Mouse (Mus musculus) intestine, embryonic 14.5 days (tissue): ENCODE measurements at regions not wholly inside any gene's neighbourhood (a gene's known extent, or its start where the extent isn't known, plus 50 kb on each side); places are given as distances from the start of the nearest gene placed in this dataset.

Experiments
- ATAC-seq: fragments of 200-750 bp; cut with Nextera tagmentation; replicated peaks from 2 replicates; pipeline ENCODE4 v1.8.0; 2017; ENCODE audit warnings: low read depth, moderate number of reproducible peaks, moderate TSS enrichment, moderate library complexity; ENCODE audit not compliant: low FRiP score, low TSS enrichment
- DNase-seq: peaks from one replicate; pipeline ENCODE4 v3.0.0-alpha.2; 2018; ENCODE audit warnings: low spot score
- H3K27ac ChIP-seq: fragments of 300-500 bp; sonication (generic); 2 replicates; pipeline ENCODE4 v1.5.1; 2014; ENCODE audit warnings: low read depth, mild to moderate bottlenecking, control low read depth
- H3K27me3 ChIP-seq: fragments of 300-500 bp; sonication (generic); replicated peaks from 2 replicates; pipeline ENCODE4 v1.6.1; 2014; ENCODE audit warnings: low read length, control low read depth; ENCODE audit not compliant: control insufficient read depth, insufficient read depth
- H3K36me3 ChIP-seq: fragments of 300-500 bp; sonication (generic); 2 replicates; pipeline ENCODE4 v1.6.1; 2014; ENCODE audit warnings: low read length, control low read depth; ENCODE audit not compliant: control insufficient read depth, insufficient read depth
- H3K4me1 ChIP-seq: fragments of 300-500 bp; sonication (generic); replicated peaks from 2 replicates; pipeline ENCODE4 v1.6.1; 2014; ENCODE audit warnings: low read length, control low read depth, mixed read lengths; ENCODE audit not compliant: control insufficient read depth, insufficient read depth
- H3K4me2 ChIP-seq: fragments of 300-500 bp; sonication (generic); 2 replicates; pipeline ENCODE4 v1.6.1; 2014; ENCODE audit warnings: low read length
- H3K4me3 ChIP-seq: fragments of 300-500 bp; sonication (generic); 2 replicates; pipeline ENCODE4 v1.5.1; 2014; ENCODE audit warnings: low read depth, low read length, control low read depth, mixed read lengths
- H3K9ac ChIP-seq: fragments of 300-500 bp; sonication (generic); 2 replicates; pipeline ENCODE4 v1.6.1; 2014; ENCODE audit warnings: mild to moderate bottlenecking, low read length
- H3K9me3 ChIP-seq: fragments of 300-500 bp; sonication (generic); 2 replicates; pipeline ENCODE4 v1.6.1; 2016; ENCODE audit warnings: low read length, control low read depth; ENCODE audit not compliant: control insufficient read depth
- WGBS: fragments of 180-500 bp; shearing (Covaris S2); extraction: QIAGEN DNeasy Blood & Tissue Kit; methylation state at CpG from one replicate; pipeline ENCODE4 v1.1.7; 2014; 5-methylcytosine and 5-hydroxymethylcytosine counted together

DNA sequence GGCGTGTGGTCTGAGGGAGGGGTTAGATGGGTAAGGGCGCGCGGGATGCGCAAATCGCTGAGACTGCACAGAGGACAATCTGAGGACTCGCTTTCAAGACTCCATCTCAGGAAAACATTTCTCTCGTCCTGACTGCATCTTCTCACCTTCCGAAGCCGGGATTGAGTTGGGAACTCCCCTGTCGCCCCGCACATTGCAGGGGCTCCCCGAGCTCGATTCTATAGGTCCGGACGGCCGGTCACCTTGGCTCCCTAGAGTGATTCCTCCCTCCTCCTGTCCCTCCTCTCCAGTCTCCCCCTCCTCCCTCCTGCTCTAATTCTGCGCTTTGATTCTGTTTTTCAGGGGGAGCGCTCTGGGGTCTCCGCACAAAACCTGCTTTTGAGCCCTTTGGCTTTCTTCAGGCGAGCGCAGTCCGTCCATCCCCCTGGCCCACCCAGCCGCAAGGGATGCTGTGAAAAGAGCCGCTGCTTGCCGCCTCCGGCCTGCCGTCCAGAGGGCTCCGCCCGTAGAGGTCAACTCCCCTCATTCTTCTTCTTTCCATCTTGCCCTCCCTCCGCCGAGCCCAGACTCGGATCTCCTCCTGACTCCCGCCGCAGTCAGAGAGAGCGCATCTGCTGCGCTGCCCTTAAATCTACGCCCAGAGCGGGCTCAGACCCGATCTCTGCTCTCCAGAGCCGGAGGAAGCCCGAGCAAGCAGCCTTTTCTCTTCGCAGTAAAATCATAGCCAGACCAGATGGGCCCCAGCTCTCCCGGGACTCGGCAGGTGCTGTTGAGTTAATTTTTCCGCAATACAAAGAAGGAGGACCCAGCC lies 153.8 kb upstream of the Cypt12 start:
- H3K9me3 ChIP-seq: no peaks in the 10 kb centered on the region
- H3K27ac ChIP-seq: no peak overlapping the region
- peaks cover 85% of the 10 kb centered on the region for H3K27me3 ChIP-seq
- peak overlapping the region; percentile 44 for H3K4me2 ChIP-seq
- H3K4me3 ChIP-seq: peak overlapping the region; percentile 26
- H3K36me3 ChIP-seq: no peaks in the 10 kb centered on the region
- H3K4me1 ChIP-seq: no peaks in the 10 kb centered on the region
- ATAC-seq: no peak
- DNase-seq: peak; percentile 64
- no peak overlapping the region for H3K9ac ChIP-seq
- WGBS: under 1% methylated on average over 46 of the region's 46 CpGs

DNA sequence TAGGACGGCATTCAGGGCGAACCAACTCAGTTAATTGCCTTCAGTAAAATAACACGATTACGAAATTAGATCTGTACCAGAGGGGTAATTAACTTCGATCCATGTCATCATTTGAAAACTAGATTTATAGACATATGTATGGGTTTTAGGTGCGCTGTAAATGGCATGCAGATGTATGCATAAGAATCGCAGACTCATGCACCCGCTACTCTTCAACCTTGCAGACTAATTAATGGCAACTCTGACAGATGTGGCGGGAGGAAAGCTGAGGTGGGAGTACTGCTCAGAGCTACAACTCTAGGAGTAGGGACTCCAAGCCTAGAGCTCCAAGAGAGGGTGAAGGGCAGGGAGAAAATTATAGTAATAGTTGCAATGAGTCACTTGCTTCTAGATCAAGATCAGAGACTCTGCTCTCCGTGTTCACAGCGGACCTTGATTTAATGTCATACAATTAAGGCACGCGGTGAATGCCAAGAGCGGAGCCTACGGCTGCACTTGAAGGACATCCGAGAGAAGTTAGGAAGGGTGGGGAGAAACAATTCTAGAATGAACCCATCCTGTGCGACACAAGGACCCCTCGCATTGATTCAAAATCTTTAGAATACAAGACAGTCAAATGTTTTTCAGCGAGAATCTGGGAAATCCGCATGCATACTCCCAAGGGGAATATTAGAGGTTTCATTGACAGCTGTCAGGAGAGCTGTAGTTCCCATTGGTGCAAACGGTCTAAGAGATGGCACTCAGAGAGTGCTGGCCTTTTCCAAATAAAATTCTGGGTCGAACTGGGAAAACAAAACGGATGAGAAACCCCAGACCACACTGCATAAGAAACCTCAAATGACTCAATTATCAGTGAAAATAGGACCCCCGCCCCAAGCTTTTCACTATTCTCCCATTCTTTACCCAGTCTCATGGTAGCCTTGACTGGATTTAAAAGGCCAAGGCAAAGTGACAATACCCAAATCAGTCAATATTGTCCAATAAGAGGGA lies 152.6 kb upstream of the Cypt12 start:
- H3K4me1 ChIP-seq: no peaks in the 10 kb centered on the region
- H3K9ac ChIP-seq: no peak overlapping the region
- ATAC-seq: no peak
- no peaks in the 10 kb centered on the region for H3K36me3 ChIP-seq
- no peak for DNase-seq
- peaks cover 76% of the 10 kb centered on the region for H3K27me3 ChIP-seq
- H3K27ac ChIP-seq: no peak overlapping the region
- no peak overlapping the region for H3K4me2 ChIP-seq
- 0 out of 2 replicates have a peak overlapping the region, but pooled peaks have one; percentile 26 for H3K4me3 ChIP-seq
- WGBS: 10% methylated on average over 24 of the region's 24 CpGs
- no peaks in the 10 kb centered on the region for H3K9me3 ChIP-seq

GRCm38 (mm10) chr3:17796766-17797165 lies 151.4 kb upstream of the Cypt12 start:
- H3K9ac ChIP-seq: no peak overlapping the region
- no peak overlapping the region for H3K4me2 ChIP-seq
- peaks cover 65% of the 10 kb centered on the region for H3K27me3 ChIP-seq
- DNase-seq (no peak), ATAC-seq (no peak)
- no peaks in the 10 kb centered on the region for H3K9me3 ChIP-seq
- H3K4me1 ChIP-seq: no peaks in the 10 kb centered on the region
- no peaks in the 10 kb centered on the region for H3K36me3 ChIP-seq
- no peak overlapping the region for H3K27ac ChIP-seq
- WGBS: 22% methylated on average over 3 of the region's 3 CpGs
- H3K4me3 ChIP-seq: no peak overlapping the region

GRCm38 (mm10) chr3:17798399-17798798 lies 149.8 kb upstream of the Cypt12 start:
- H3K27ac ChIP-seq: no peak overlapping the region
- no peak overlapping the region for H3K4me2 ChIP-seq
- H3K4me3 ChIP-seq: no peak overlapping the region
- H3K9ac ChIP-seq: no peak overlapping the region
- no peaks in the 10 kb centered on the region for H3K4me1 ChIP-seq
- H3K9me3 ChIP-seq: no peaks in the 10 kb centered on the region
- H3K27me3 ChIP-seq: peaks cover 51% of the 10 kb centered on the region
- WGBS: 6% methylated on average over 12 of the region's 12 CpGs
- DNase-seq (peak; percentile 67), ATAC-seq (no peak)
- H3K36me3 ChIP-seq: no peaks in the 10 kb centered on the region

GRCm38 (mm10) chr3:17799120-17799519 lies 149.1 kb upstream of the Cypt12 start:
- no peak overlapping the region for H3K4me2 ChIP-seq
- no peak overlapping the region for H3K9ac ChIP-seq
- 45% methylated on average over 6 of the region's 6 CpGs for WGBS
- no peak for ATAC-seq
- no peak overlapping the region for H3K27ac ChIP-seq
- no peaks in the 10 kb centered on the region for H3K36me3 ChIP-seq
- H3K4me1 ChIP-seq: no peaks in the 10 kb centered on the region
- no peak overlapping the region for H3K4me3 ChIP-seq
- no peaks in the 10 kb centered on the region for H3K9me3 ChIP-seq
- H3K27me3 ChIP-seq: peaks cover 44% of the 10 kb centered on the region
- DNase-seq: no peak

DNA sequence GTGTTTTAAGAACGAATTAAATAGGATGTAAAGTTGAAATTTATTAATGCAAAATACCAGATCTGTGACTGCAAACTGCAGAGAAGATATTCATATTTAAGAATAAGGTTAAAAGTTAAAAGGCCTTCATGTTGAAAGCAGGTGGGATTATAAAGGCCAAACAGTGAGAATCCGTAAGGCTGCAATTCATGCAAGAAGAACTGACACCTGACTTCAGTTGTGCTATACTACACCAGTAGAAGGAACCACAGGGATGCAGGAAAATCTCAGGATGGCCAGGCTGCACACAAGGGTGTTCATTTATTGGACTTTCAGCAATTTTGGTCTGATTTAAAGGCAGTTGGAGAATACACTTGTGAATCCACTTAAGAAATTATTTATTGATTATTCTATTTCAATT lies 147.4 kb upstream of the Cypt12 start:
- 63% methylated on average over 2 of the region's 2 CpGs for WGBS

GRCm38 (mm10) chr3:17801479-17801878 lies 146.7 kb upstream of the Cypt12 start:
- no peak overlapping the region for H3K4me3 ChIP-seq
- H3K27ac ChIP-seq: no peak overlapping the region
- DNase-seq (no peak), ATAC-seq (no peak)
- H3K4me2 ChIP-seq: no peak overlapping the region
- H3K9me3 ChIP-seq: no peaks in the 10 kb centered on the region
- H3K36me3 ChIP-seq: no peaks in the 10 kb centered on the region
- no peak overlapping the region for H3K9ac ChIP-seq
- peaks cover 20% of the 10 kb centered on the region for H3K27me3 ChIP-seq
- H3K4me1 ChIP-seq: no peaks in the 10 kb centered on the region
- WGBS: 78% methylated on average over 5 of the region's 5 CpGs

More for the DNA sequence above, 147.4 kb upstream of the Cypt12 start:
- H3K9me3 ChIP-seq: no peaks in the 10 kb centered on the region
- H3K4me1 ChIP-seq: no peaks in the 10 kb centered on the region
- ATAC-seq: no peak
- no peak overlapping the region for H3K9ac ChIP-seq
- no peak for DNase-seq
- no peak overlapping the region for H3K4me2 ChIP-seq
- no peak overlapping the region for H3K27ac ChIP-seq
- H3K27me3 ChIP-seq: peaks cover 27% of the 10 kb centered on the region
- no peak overlapping the region for H3K4me3 ChIP-seq
- H3K36me3 ChIP-seq: no peaks in the 10 kb centered on the region

DNA sequence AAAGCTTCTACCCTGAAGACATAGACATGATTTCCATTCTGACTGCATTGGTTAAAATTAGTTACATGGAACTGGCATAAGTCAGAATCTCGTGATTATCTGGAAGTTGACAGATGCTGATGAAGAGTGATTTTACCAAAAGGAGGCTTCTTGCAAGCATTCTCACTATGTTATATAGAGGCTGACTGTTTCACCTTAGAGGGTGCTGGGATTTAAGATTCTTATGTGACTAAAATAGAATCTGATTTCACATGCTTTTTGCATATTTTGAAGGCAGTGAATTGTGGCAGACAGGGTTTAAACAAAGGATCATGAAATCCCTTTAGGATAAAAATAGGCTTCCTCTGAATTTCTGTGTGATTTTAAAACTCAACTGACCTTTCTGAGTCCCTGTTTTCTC lies 143.0 kb upstream of the Cypt12 start:
- Histone ChIP-seq H3K36me3 (no peaks in the 10 kb centered on the region), H3K27ac (no peak overlapping the region), H3K9ac (no peak overlapping the region), H3K4me2 (no peak overlapping the region), H3K9me3 (no peaks in the 10 kb centered on the region), H3K4me3 (no peak overlapping the region), H3K27me3 (no peaks in the 10 kb centered on the region), H3K4me1 (no peaks in the 10 kb centered on the region)
- DNase-seq (no peak), ATAC-seq (no peak)
- WGBS: 54% methylated on average over 1 of the region's 1 CpGs
